8 mouse cellular contexts compared by ENCODE assay signal in the genomic region with DNA sequence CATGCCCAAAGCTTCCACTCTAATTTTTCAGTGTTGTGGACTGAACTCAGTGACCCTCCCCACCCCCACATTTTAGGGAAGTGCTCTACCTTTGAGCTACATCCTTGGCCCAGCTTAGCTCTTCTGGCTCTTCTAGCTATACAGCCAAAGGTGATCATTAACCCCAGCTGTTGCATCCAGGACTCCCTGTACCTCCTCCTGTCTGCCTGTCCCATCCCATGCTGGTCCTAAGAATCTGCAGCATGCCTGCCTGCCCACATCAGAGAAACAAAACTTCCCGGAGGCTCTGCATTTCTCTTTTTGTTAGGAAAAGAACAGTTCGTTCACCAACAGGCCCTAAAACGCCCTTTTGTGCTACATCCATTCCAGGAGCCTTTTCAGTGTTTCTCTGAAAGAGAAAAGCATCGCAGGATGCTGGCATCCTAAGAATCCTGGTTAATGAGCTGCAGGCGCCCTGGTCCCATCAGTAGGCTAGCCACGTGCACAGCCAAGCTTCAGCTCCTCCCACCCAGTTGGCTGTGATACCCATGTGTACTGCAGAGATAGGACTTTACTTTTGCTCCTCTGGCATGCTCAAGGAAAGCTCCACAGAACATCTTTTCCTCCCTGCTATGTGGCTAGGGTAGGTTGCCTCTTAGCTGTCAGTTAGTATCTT. TPM values are rescaled to one million over a fixed set of nuclear protein-coding genes. Genes with fewer than 3 reads are reported as not detected.
A peak's percentile ranks its signal among the peaks of the same experiment; 100 is the strongest.
DNase-seq lines count a peak whose midpoint lies in the region; ATAC-seq and TF ChIP-seq lines count a peak whose summit lies in the region.

No protein-coding gene starts in this region.

- H3K4me2 ChIP-seq in embryonic facial prominence, embryonic 12.5 days (replicated peaks): no peak overlapping the region
- H3K4me2 ChIP-seq in hindbrain, postnatal 0 days (ENCODE audit: low read depth, low read length): peak overlapping the region; percentile 25; the same call in 1 of the 2 replicates
- H3K4me2 ChIP-seq in neural tube, embryonic 11.5 days (ENCODE audit: low read depth): peak overlapping the region; percentile 24; the same call in 1 of the 2 replicates

- H3K27ac ChIP-seq in embryonic facial prominence, embryonic 12.5 days: peak overlapping the region; percentile 81
- peak overlapping the region; percentile 81 for H3K27ac ChIP-seq in hindbrain, postnatal 0 days
- peak overlapping the region; percentile 87 for H3K27ac ChIP-seq in neural tube, embryonic 11.5 days (ENCODE audit: low read depth, low read length)

- TF ChIP-seq CTCF in hindbrain, postnatal 0 days (IDR thresholded peaks at IDR 0.05; ENCODE audit: low read depth): no peak

- DNase-seq in R1 (ENCODE audit: low read depth, low spot score): peak; percentile 62
- peak; percentile 81 for DNase-seq in hindbrain, postnatal 0 days (ENCODE audit: low spot score)
- peak; percentile 49 to 74 for DNase-seq in left cerebral cortex, postnatal 25 days (ENCODE audit: low spot score in 2 of 2)
- peak; percentile 79 for DNase-seq in neural tube, embryonic 11.5 days (ENCODE audit: low spot score)
- no peak for DNase-seq in urinary bladder, adult 18-20 months (ENCODE audit: low spot score in 2 of 2)
- DNase-seq in heart, adult 9 months (ENCODE audit: low spot score in 2 of 2): no peak
- no peak for DNase-seq in MN1 (ENCODE audit: low spot score)

- no peaks in the 10 kb centered on the region for H3K36me3 ChIP-seq in embryonic facial prominence, embryonic 12.5 days
- no peaks in the 10 kb centered on the region for H3K36me3 ChIP-seq in hindbrain, postnatal 0 days (ENCODE audit: insufficient read depth, low read length)
- no peaks in the 10 kb centered on the region for H3K36me3 ChIP-seq in neural tube, embryonic 11.5 days (ENCODE audit: control insufficient read depth, insufficient read depth, low read length)

- H3K9ac ChIP-seq in embryonic facial prominence, embryonic 12.5 days: no peak overlapping the region
- no peak overlapping the region for H3K9ac ChIP-seq in hindbrain, postnatal 0 days (replicated peaks; ENCODE audit: low read length)
- H3K9ac ChIP-seq in neural tube, embryonic 11.5 days (ENCODE audit: low read length): peak overlapping the region; percentile 29

- intact Hi-C loops in left cerebral cortex, postnatal 25 days (cut with DNase I): no loop called here

- no peaks in the 10 kb centered on the region for H3K9me3 ChIP-seq in embryonic facial prominence, embryonic 12.5 days
- no peaks in the 10 kb centered on the region for H3K9me3 ChIP-seq in hindbrain, postnatal 0 days (ENCODE audit: low read length)
- no peaks in the 10 kb centered on the region for H3K9me3 ChIP-seq in neural tube, embryonic 11.5 days (ENCODE audit: control insufficient read depth, low read length)

- no peak overlapping the region for H3K4me3 ChIP-seq in embryonic facial prominence, embryonic 12.5 days
- H3K4me3 ChIP-seq in hindbrain, postnatal 0 days (ENCODE audit: low read length): no peak overlapping the region
- H3K4me3 ChIP-seq in neural tube, embryonic 11.5 days (ENCODE audit: low read depth, low read length): no peak overlapping the region

- H3K27me3 ChIP-seq in embryonic facial prominence, embryonic 12.5 days: no peaks in the 10 kb centered on the region
- H3K27me3 ChIP-seq in hindbrain, postnatal 0 days (ENCODE audit: insufficient read depth, low read length): no peaks in the 10 kb centered on the region
- H3K27me3 ChIP-seq in neural tube, embryonic 11.5 days (ENCODE audit: control insufficient read depth, insufficient read depth, low read length): no peaks in the 10 kb centered on the region

- peaks cover 8% of the 10 kb centered on the region; the same call in 1 of the 2 replicates for H3K4me1 ChIP-seq in embryonic facial prominence, embryonic 12.5 days
- H3K4me1 ChIP-seq in hindbrain, postnatal 0 days (ENCODE audit: insufficient read depth, low read length): 0 out of 2 replicates have a peak, but pooled peaks cover 7% of the 10 kb centered on the region
- peaks cover 6% of the 10 kb centered on the region for H3K4me1 ChIP-seq in neural tube, embryonic 11.5 days (ENCODE audit: control insufficient read depth, insufficient read depth, low read length)

- 5% methylated on average over 6 of the region's 6 CpGs for WGBS in embryonic facial prominence, embryonic 12.5 days
- 2% methylated on average over 6 of the region's 6 CpGs for WGBS in hindbrain, postnatal 0 days
- 7% methylated on average over 6 of the region's 6 CpGs for WGBS in neural tube, embryonic 11.5 days

- ATAC-seq in embryonic facial prominence, embryonic 12.5 days (ENCODE audit: insufficient number of reproducible peaks, insufficient read depth, low FRiP score, low TSS enrichment): no peak
- ATAC-seq in hindbrain, postnatal 0 days: peak; percentile 92
- ATAC-seq in neural tube, embryonic 11.5 days (ENCODE audit: insufficient read depth, low FRiP score, low TSS enrichment): peak; percentile 91

RNA-seq across cellular contexts. Expression of gene Mt4, which starts 18.1 kb away (rescaled TPM):
- polyA plus RNA-seq in embryonic facial prominence, embryonic 12.5 days (2016; fragmentation: Nextera tagmentation; extraction: Ambion mirVana): not detected in 2 replicates
- not detected in 2 replicates for total RNA-seq in hindbrain, postnatal 0 days (2014; rRNA removed)
- polyA plus RNA-seq in hindbrain, postnatal 0 days (2015; fragmentation: Nextera tagmentation; extraction: Ambion mirVana): not detected in 2 replicates
- not detected for total RNA-seq in left cerebral cortex, postnatal 25 days (2021)
- not detected in 2 replicates for polyA plus RNA-seq in neural tube, embryonic 11.5 days (2014; fragmentation: Nextera tagmentation; extraction: Ambion mirVana)

RNA-seq across cellular contexts. Expression of gene Bbs2, which starts 20.2 kb away (rescaled TPM):
- 15.9 and 17.1 TPM in 2 replicates for polyA plus RNA-seq in embryonic facial prominence, embryonic 12.5 days (2016; fragmentation: Nextera tagmentation; extraction: Ambion mirVana)
- total RNA-seq in hindbrain, postnatal 0 days (2014; rRNA removed): 14.1 and 23.2 TPM in 2 replicates
- 16.5 and 17.3 TPM in 2 replicates for polyA plus RNA-seq in hindbrain, postnatal 0 days (2015; fragmentation: Nextera tagmentation; extraction: Ambion mirVana)
- 10 to 100 TPM; 24.4 to 31.5 TPM for total RNA-seq in left cerebral cortex, postnatal 25 days (2021)
- 17.6 and 18.0 TPM in 2 replicates for polyA plus RNA-seq in neural tube, embryonic 11.5 days (2014; fragmentation: Nextera tagmentation; extraction: Ambion mirVana)

RNA-seq across cellular contexts. Expression of gene Mt3, which starts 33.5 kb away (rescaled TPM):
- 4.7 and 5.7 TPM in 2 replicates for polyA plus RNA-seq in embryonic facial prominence, embryonic 12.5 days (2016; fragmentation: Nextera tagmentation; extraction: Ambion mirVana)
- total RNA-seq in hindbrain, postnatal 0 days (2014; rRNA removed): 631 and 889 TPM in 2 replicates
- 445 and 458 TPM in 2 replicates for polyA plus RNA-seq in hindbrain, postnatal 0 days (2015; fragmentation: Nextera tagmentation; extraction: Ambion mirVana)
- 100 to 1,000 TPM; 827 to 906 TPM for total RNA-seq in left cerebral cortex, postnatal 25 days (2021)
- polyA plus RNA-seq in neural tube, embryonic 11.5 days (2014; fragmentation: Nextera tagmentation; extraction: Ambion mirVana): 8.9 and 9.8 TPM in 2 replicates

RNA-seq across cellular contexts. Expression of gene Mt2, which starts 53.6 kb away (rescaled TPM):
- 28.6 and 37.7 TPM in 2 replicates for polyA plus RNA-seq in embryonic facial prominence, embryonic 12.5 days (2016; fragmentation: Nextera tagmentation; extraction: Ambion mirVana)
- total RNA-seq in hindbrain, postnatal 0 days (2014; rRNA removed): 109 and 110 TPM in 2 replicates
- 202 and 239 TPM in 2 replicates for polyA plus RNA-seq in hindbrain, postnatal 0 days (2015; fragmentation: Nextera tagmentation; extraction: Ambion mirVana)
- total RNA-seq in left cerebral cortex, postnatal 25 days (2021): 100 to 1,000 TPM; 386 to 457 TPM
- 21.2 and 29.9 TPM in 2 replicates for polyA plus RNA-seq in neural tube, embryonic 11.5 days (2014; fragmentation: Nextera tagmentation; extraction: Ambion mirVana)

RNA-seq across cellular contexts. Expression of gene Mt1, which starts 60.0 kb away (rescaled TPM):
- polyA plus RNA-seq in embryonic facial prominence, embryonic 12.5 days (2016; fragmentation: Nextera tagmentation; extraction: Ambion mirVana): 73.2 and 73.3 TPM in 2 replicates
- total RNA-seq in hindbrain, postnatal 0 days (2014; rRNA removed): 648 and 1,037 TPM in 2 replicates
- polyA plus RNA-seq in hindbrain, postnatal 0 days (2015; fragmentation: Nextera tagmentation; extraction: Ambion mirVana): 742 and 847 TPM in 2 replicates
- 100 to 1,000 TPM; 501 to 574 TPM for total RNA-seq in left cerebral cortex, postnatal 25 days (2021)
- 78.2 and 78.5 TPM in 2 replicates for polyA plus RNA-seq in neural tube, embryonic 11.5 days (2014; fragmentation: Nextera tagmentation; extraction: Ambion mirVana)

Comparison
In these comparisons a context has a peak if more than half of its experiments do, and no peak if none do; other contexts are left out.
1. DNase-seq: peak in R1 (single experiment), hindbrain, postnatal 0 days (single experiment), left cerebral cortex, postnatal 25 days (2 of 2) and neural tube, embryonic 11.5 days (single experiment); none in urinary bladder, adult 18-20 months (0 of 2), heart, adult 9 months (0 of 2) and MN1 (single experiment).
2. RNA of gene Mt3, which starts 33.5 kb away (polyA plus RNA-seq): 445 to 458 TPM in hindbrain, postnatal 0 days; 8.9 to 9.8 TPM in neural tube, embryonic 11.5 days and 4.7 to 5.7 TPM in embryonic facial prominence, embryonic 12.5 days; every median in the first group is over 10 times any median in the second.
3. Peak in every context shown above with its lines, with median percentiles within 50 percentile points of each other: H3K27ac ChIP-seq.